Mouse (Mus musculus) kidney, adult 2 months (tissue): ENCODE measurements at regions not wholly inside any gene's neighbourhood (a gene's known extent, or its start where the extent isn't known, plus 50 kb on each side); places are given as distances from the start of the nearest gene placed in this dataset.

Source experiments
- CTCF ChIP-seq: fragments of 200-500 bp; conservative IDR thresholded peaks from 2 replicates; pipeline ENCODE4 v1.5.1; 2011; ENCODE audit warnings: low read depth, mild to moderate bottlenecking, control low read depth, low read length, moderate library complexity, mixed read lengths; ENCODE audit not compliant: insufficient read depth, insufficient read length
- POLR2A ChIP-seq: fragments of 200-500 bp; IDR thresholded peaks from one replicate; pipeline ENCODE4 v1.6.1; 2011; ENCODE audit warnings: low read depth, low read length, control low read depth

GRCm38 (mm10) chr9:90430898-90431297 is 160.3 kb upstream of the Tbc1d2b start:
- TF ChIP-seq CTCF (no peak), POLR2A (no peak)
